Mouse (Mus musculus) kidney, embryonic 16.5 days (tissue): ENCODE data around the gene Rbm26. TPM values are rescaled to one million over a fixed set of nuclear protein-coding genes. Genes with fewer than 3 reads are reported as not detected.

Experiments used
- ATAC-seq: fragments of 200-750 bp; cut with Nextera tagmentation; 2 replicates; pipeline ENCODE4 v1.8.0; 2017; ENCODE audit warnings: moderate TSS enrichment; ENCODE audit not compliant: low FRiP score, low TSS enrichment
- H3K27ac ChIP-seq: fragments of 300-500 bp; sonication (generic); 2 replicates; pipeline ENCODE4 v1.5.1; 2014; ENCODE audit warnings: low read length
- H3K27me3 ChIP-seq: fragments of 300-500 bp; sonication (generic); 2 replicates; pipeline ENCODE4 v1.6.1; 2014; ENCODE audit warnings: low read length, control low read depth, mixed read lengths; ENCODE audit not compliant: insufficient read depth
- H3K36me3 ChIP-seq: fragments of 300-500 bp; sonication (generic); 2 replicates; pipeline ENCODE4 v1.6.1; 2014; ENCODE audit warnings: low read length, control low read depth, mixed read lengths; ENCODE audit not compliant: insufficient read depth
- H3K4me1 ChIP-seq: fragments of 300-500 bp; sonication (generic); 2 replicates; pipeline ENCODE4 v1.6.1; 2014; ENCODE audit warnings: low read length, control low read depth, mixed read lengths; ENCODE audit not compliant: insufficient read depth
- H3K4me2 ChIP-seq: fragments of 300-500 bp; sonication (generic); replicated peaks from 2 replicates; pipeline ENCODE4 v1.6.1; 2014; ENCODE audit warnings: low read depth, low read length
- H3K4me3 ChIP-seq: fragments of 300-500 bp; sonication (generic); 2 replicates; pipeline ENCODE4 v1.5.1; 2014; ENCODE audit warnings: mild to moderate bottlenecking, low read length
- H3K9ac ChIP-seq: fragments of 300-500 bp; sonication (generic); replicated peaks from 2 replicates; pipeline ENCODE4 v1.6.1; 2014; ENCODE audit warnings: low read length
- H3K9me3 ChIP-seq: fragments of 300-500 bp; sonication (generic); 2 replicates; pipeline ENCODE4 v1.6.1; 2016; ENCODE audit warnings: low read length, control low read depth
- WGBS: fragments of 180-500 bp; shearing (Covaris S2); extraction: QIAGEN DNeasy Blood & Tissue Kit; methylation state at CpG from one replicate; pipeline ENCODE4 v1.1.7; 2014; 5-methylcytosine and 5-hydroxymethylcytosine counted together
- polyA plus RNA-seq: library from polyadenylated mRNA; unstranded; fragments of >200 nt; fragmentation: Nextera tagmentation; extraction: Ambion mirVana; gene quantifications from 2 replicates; pipeline ENCODE4 v1.2.1, GENCODE M21; 2015

Gene Rbm26
- polyA plus RNA-seq, 1 experiment from 2014 or later: 25.5 TPM

DNA sequence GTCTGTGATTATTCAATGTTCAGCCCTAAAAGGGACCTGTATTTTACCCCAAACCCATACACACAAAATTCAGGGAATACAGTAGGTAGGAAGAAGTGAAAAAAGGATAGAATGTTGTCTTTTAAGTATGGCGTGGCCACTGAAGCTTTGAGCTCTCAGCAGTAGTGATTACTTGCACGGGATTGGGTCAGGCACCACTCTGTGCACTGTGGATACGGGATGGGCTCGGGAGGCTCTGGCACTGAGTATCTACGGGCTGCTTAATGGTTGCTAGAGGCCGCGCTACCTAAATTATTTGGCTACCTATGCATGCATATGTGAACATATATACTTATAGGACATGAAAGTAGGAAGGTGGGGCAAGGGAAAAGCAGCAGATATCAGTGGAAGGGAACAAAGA is 78.3 kb downstream of the Rbm26 start:
- Histone ChIP-seq H3K4me1 (no peaks in the 10 kb centered on the region), H3K27me3 (no peaks in the 10 kb centered on the region), H3K9me3 (no peaks in the 10 kb centered on the region), H3K36me3 (no peaks in the 10 kb centered on the region), H3K4me2 (no peak overlapping the region), H3K9ac (no peak overlapping the region), H3K27ac (no peak overlapping the region), H3K4me3 (no peak overlapping the region)
- 80% methylated on average over 7 of the region's 7 CpGs for WGBS
- ATAC-seq: no peak

DNA sequence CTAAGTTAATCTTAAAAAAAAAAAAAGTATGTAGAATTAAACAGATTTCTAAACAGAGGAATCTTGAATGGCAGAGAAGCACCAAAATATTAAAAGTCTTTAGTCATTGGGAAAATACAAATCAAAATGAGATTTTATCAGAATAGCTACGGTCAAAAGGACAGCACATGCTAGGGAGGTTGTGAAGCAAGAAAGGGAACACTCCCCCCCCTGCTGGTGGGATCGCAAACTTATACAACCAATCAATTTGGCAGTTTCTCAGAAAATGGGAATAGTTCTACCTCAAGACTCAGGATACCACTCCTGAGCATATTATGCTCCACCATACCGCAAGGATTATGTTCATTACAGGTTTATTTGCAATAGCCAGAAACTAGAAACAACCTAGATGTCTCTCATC is 80.9 kb downstream of the Rbm26 start:
- no peak for ATAC-seq
- H3K4me3 ChIP-seq: no peak overlapping the region
- H3K9ac ChIP-seq: no peak overlapping the region
- H3K4me1 ChIP-seq: no peaks in the 10 kb centered on the region
- no peak overlapping the region for H3K27ac ChIP-seq
- no peaks in the 10 kb centered on the region for H3K36me3 ChIP-seq
- no peaks in the 10 kb centered on the region for H3K27me3 ChIP-seq
- WGBS: 58% methylated on average over 3 of the region's 3 CpGs
- no peak overlapping the region for H3K4me2 ChIP-seq
- no peaks in the 10 kb centered on the region for H3K9me3 ChIP-seq

DNA sequence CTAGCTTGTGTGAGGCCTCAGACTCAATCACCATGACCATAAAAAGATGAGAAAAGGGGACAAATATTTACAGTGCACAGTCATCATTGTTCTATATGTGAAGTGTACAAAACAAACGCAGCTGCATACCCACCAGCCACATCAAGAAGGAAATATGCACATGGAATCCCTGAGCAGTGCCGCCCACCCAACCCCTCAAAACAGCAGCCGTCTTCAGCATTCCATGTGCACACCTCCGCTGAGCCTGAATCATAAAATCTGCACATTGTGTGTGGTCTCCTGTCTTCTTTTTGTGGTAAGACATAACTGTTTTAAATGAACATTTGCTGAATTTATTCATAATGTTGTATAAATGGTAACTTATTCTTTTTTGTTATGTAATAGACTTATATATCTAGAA is 90.1 kb downstream of the Rbm26 start:
- H3K27ac ChIP-seq: no peak overlapping the region
- WGBS: 84% methylated on average over 4 of the region's 4 CpGs
- no peak for ATAC-seq
- no peak overlapping the region for H3K9ac ChIP-seq
- no peaks in the 10 kb centered on the region for H3K4me1 ChIP-seq
- H3K27me3 ChIP-seq: no peaks in the 10 kb centered on the region
- no peaks in the 10 kb centered on the region for H3K9me3 ChIP-seq
- H3K36me3 ChIP-seq: no peaks in the 10 kb centered on the region
- H3K4me3 ChIP-seq: no peak overlapping the region
- H3K4me2 ChIP-seq: no peak overlapping the region

DNA sequence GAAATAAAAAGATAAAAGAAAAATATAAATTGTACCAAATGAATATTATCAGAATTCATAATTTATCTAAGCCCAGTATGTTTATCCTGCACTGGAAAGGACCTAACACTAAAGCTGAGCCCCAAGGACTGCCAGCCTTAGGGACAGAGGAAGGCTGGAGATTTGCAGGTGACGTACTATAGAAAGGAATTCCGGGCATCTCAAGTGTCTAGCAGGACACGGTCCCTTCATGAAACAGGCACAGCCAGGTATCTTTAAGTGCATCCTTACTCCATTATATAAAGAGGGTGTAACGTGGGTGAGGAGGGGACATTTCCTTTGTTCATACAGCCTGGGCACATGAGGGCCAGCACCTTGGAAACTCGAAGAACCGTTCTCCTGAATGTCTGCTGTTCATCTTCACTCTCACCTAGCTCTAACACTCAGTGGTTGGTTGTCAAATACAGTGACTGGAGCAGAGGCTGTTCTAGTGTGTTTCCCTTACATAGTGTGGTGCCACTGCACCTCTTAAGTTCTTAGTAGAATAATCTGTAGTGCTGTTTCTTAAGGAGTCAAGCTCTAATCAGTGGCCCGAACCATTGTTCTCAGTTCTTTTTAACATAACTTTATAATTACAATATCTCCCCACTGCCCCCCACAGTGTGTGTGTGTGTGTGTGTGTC is 91.7 kb downstream of the Rbm26 start:
- Histone ChIP-seq H3K4me1 (no peaks in the 10 kb centered on the region), H3K27ac (no peak overlapping the region), H3K36me3 (no peaks in the 10 kb centered on the region), H3K4me2 (no peak overlapping the region), H3K27me3 (no peaks in the 10 kb centered on the region), H3K9me3 (no peaks in the 10 kb centered on the region), H3K9ac (no peak overlapping the region), H3K4me3 (no peak overlapping the region)
- ATAC-seq: no peak
- 78% methylated on average over 7 of the region's 7 CpGs for WGBS

DNA sequence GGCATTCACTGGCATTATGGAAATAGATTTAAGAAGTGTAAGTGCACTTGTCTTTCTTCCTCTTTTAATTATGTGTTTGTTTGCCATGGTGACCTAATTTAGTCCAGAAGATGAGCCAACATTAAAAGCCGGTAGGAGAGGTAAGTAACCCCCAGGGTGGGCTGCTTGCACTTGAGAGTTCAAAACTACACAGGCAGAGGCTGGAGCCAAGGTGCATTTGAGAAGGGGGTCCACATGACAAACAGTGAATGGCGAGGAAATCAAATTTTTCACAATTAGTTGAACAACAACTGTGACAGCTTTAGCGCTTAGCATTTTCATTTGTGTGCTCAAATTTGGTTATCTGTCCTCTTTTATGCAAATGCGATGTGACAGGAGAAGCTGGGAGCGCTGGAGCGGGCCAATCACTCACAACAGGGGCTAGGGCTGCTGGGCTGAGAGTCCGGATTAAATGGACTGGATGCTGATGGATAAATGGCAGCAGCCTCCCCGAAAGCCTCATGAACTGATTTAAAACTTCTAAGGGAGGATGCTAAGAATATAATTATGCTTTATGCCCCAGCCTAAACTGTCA is 92.3 kb downstream of the Rbm26 start:
- ATAC-seq: no peak
- no peaks in the 10 kb centered on the region for H3K4me1 ChIP-seq
- WGBS: 68% methylated on average over 8 of the region's 8 CpGs
- H3K4me2 ChIP-seq: no peak overlapping the region
- no peaks in the 10 kb centered on the region for H3K9me3 ChIP-seq
- no peak overlapping the region for H3K4me3 ChIP-seq
- H3K9ac ChIP-seq: no peak overlapping the region
- no peak overlapping the region for H3K27ac ChIP-seq
- no peaks in the 10 kb centered on the region for H3K27me3 ChIP-seq
- H3K36me3 ChIP-seq: no peaks in the 10 kb centered on the region

DNA sequence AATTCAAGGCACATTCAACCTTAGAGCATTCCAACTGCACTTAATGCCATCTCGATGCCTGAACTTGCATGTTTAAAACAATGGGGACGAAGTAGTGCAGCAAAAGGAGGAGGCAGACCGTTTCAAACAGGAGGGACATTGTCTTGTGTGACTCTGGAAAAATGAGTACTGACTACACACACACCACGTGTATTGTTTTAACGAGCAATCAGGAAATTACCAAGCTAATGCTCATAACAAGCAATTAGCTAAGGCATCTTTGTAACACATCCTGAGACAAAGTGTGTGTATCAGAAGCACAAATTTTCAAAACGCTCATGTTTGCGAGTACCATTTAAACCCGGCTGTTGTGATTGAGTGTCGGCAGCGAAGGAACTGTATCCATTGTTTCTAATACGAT is 93.0 kb downstream of the Rbm26 start:
- Histone ChIP-seq H3K36me3 (no peaks in the 10 kb centered on the region), H3K27ac (no peak overlapping the region), H3K4me3 (no peak overlapping the region), H3K4me2 (no peak overlapping the region), H3K27me3 (no peaks in the 10 kb centered on the region), H3K9me3 (no peaks in the 10 kb centered on the region), H3K4me1 (no peaks in the 10 kb centered on the region), H3K9ac (no peak overlapping the region)
- WGBS: 89% methylated on average over 11 of the region's 11 CpGs
- ATAC-seq: no peak

DNA sequence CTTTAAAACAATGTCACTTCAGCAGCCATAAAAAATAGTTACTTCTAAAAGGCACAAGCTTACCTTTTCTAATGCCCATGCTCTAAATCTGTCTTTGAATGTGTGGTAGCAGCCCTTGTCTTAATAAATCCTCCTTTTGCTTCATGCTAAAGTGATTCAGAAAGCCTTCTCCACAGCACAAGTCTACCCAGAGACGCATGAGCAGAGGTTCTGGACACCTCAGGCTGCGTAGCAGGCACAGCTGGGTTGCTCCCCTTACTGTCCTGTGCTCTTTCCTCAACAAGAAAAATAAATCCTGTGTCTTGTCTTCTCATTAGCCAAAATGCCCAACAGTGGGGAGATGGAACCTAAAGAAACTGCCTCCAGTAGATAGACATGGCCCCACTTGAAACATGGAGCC is 102.4 kb downstream of the Rbm26 start:
- H3K9me3 ChIP-seq: no peaks in the 10 kb centered on the region
- H3K9ac ChIP-seq: no peak overlapping the region
- H3K4me1 ChIP-seq: peaks cover 4% of the 10 kb centered on the region; the same call in 1 of the 2 replicates
- ATAC-seq: no peak
- no peak overlapping the region for H3K27ac ChIP-seq
- WGBS: 76% methylated on average over 2 of the region's 2 CpGs
- H3K4me3 ChIP-seq: no peak overlapping the region
- no peaks in the 10 kb centered on the region for H3K36me3 ChIP-seq
- H3K4me2 ChIP-seq: no peak overlapping the region
- H3K27me3 ChIP-seq: no peaks in the 10 kb centered on the region

DNA sequence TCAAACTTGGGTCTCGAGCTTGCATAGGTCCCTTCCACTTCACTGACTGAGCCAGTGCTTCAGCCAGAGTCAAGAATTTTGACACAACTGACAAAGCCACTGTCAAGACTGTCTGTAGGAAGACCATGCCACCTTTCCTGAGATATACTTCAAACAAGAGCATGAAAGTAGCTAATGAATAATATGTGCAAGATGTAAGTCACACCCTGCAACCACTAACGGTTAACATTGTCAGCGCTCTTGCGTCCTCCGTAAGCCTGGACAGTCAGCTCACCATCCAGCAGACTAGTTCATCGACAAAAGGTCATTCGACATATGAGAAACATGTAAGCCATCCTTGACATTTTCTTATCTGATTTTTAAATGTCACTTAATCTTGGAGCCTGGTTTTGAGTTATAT is 102.8 kb downstream of the Rbm26 start:
- ATAC-seq: no peak
- no peak overlapping the region for H3K4me2 ChIP-seq
- H3K36me3 ChIP-seq: no peaks in the 10 kb centered on the region
- H3K4me1 ChIP-seq: peaks cover 4% of the 10 kb centered on the region; the same call in 1 of the 2 replicates
- no peaks in the 10 kb centered on the region for H3K9me3 ChIP-seq
- H3K9ac ChIP-seq: no peak overlapping the region
- H3K4me3 ChIP-seq: no peak overlapping the region
- H3K27me3 ChIP-seq: no peaks in the 10 kb centered on the region
- H3K27ac ChIP-seq: no peak overlapping the region
- 88% methylated on average over 7 of the region's 7 CpGs for WGBS

DNA sequence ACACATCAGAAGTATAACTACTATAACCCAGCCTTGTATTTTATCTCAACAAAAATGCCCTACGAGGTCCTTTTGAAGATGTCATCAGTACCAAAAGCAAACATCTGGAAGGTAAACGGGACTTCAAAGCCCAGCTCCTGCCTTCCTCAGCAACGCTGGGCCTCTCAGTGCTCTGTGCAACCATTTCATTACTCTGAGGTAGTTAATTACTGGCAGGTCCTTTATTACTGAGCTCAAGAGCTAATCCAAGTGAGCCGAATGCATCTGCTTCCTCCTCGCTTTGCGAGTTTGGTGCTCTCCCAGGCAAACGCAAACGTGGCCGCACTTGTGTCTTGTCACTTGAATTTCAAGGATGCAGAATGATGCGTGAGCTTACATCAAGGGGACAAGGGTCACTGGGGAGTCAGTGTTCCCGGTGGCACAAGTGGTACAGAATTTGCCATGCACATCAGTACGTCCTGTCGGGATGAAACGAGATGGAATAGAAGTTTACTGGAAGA is 106.1 kb downstream of the Rbm26 start:
- no peaks in the 10 kb centered on the region for H3K27me3 ChIP-seq
- no peak overlapping the region for H3K9ac ChIP-seq
- H3K9me3 ChIP-seq: no peaks in the 10 kb centered on the region
- H3K4me1 ChIP-seq: peaks cover 4% of the 10 kb centered on the region; the same call in 1 of the 2 replicates
- no peaks in the 10 kb centered on the region for H3K36me3 ChIP-seq
- 25% methylated on average over 14 of the region's 14 CpGs for WGBS
- no peak for ATAC-seq
- H3K27ac ChIP-seq: no peak overlapping the region
- H3K4me3 ChIP-seq: no peak overlapping the region
- H3K4me2 ChIP-seq: no peak overlapping the region; the same call in 1 of the 2 replicates

DNA sequence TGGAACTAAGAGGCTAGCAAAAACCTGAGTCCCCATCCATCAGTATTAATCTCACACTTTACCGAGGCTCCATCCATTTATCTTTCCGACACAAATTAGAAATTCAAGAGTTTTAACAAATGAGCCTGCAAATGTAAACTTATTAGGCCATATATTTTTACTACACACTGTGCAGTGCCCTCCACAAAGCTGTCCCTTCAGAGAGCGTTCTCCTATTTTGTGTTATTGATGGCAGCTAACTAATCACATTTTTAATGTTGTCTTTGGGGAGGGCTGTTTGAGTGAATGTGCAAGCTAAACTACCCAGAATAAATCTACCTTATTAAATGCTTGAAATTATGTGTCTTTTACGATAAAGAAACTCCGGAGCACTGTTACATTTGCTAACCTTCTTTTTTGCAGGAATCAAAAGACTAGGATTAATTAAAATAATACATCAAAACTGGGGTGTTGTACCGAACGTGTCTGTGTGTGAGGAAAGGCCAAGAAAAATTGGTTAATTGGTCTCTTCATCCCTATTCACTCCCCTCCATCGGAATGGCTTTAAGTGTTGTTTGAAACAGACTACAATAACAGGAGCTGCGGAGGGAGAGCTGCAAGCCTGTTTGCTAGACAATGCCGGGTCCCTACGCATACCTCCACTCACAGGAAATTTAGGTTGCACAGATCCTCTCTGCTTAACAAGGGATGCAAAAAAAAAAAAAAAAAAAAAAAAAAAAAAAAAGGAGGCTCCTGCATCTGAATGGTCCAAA is 106.7 kb downstream of the Rbm26 start:
- no peak for ATAC-seq

More for the DNA sequence above, 106.7 kb downstream of the Rbm26 start:
- Histone ChIP-seq H3K27ac (no peak overlapping the region), H3K4me3 (no peak overlapping the region), H3K4me1 (peaks cover 4% of the 10 kb centered on the region; the same call in 1 of the 2 replicates), H3K27me3 (no peaks in the 10 kb centered on the region), H3K9ac (no peak overlapping the region), H3K4me2 (no peak overlapping the region), H3K36me3 (no peaks in the 10 kb centered on the region), H3K9me3 (no peaks in the 10 kb centered on the region)
- 22% methylated on average over 11 of the region's 11 CpGs for WGBS
